Mouse (Mus musculus): ENCODE data around the gene Gm20390. TPM values are rescaled to one million over a fixed set of nuclear protein-coding genes. Genes with fewer than 3 reads are reported as not detected.

The Gm20390 gene
- not detected in 2 replicates for total RNA-seq (2017)

DNA sequence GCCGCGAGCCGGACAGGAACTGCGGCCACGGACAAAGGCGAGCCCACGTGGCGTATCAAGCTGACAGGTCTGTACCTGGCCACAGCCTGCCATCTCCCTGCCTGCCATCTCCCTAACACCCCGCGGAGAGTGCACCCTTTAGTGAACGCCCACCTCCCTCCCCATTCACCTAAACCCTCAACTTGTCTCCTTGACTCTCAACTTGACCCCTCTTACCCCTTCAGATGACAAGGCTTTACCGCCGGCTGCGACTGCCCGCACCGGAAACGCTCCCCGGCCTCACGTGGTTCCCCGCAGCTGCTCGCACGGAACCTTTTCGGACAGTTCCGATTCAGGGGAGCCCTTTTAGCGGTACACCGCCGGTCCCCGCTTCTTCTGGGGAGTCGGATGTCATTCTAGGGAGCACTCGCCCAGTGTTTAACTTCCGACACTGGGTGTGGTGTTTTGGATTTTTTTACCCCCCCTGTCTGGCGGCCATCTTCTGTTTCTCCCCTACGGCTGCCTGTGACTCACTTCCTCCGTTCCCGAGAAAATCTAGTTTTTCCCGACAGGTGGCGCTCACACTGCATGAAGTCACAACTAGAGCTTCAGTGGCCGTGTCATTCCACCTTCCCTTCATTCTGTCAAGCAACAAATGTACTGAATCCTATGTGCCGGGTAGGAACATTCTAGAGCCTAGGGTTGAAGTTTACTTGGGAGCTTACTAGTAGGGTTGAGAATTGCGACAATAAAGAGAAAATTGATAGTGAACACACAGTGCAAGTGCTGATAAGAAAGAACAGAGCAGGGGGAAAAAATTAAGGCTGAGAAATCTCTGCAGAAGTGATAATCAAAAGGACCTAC is at the start of gene Gm20390, which contains the start of gene Nme1:
Gm20390 (minus strand) TSS at position 289 of the 843 bp plus-strand sequence.
Nme1 (minus strand) TSS at position 517 of the 843 bp plus-strand sequence.
- ATAC-seq (replicated peaks; ENCODE audit: low read depth, poor library complexity, severe bottlenecking) = peak; percentile 97

DNA sequence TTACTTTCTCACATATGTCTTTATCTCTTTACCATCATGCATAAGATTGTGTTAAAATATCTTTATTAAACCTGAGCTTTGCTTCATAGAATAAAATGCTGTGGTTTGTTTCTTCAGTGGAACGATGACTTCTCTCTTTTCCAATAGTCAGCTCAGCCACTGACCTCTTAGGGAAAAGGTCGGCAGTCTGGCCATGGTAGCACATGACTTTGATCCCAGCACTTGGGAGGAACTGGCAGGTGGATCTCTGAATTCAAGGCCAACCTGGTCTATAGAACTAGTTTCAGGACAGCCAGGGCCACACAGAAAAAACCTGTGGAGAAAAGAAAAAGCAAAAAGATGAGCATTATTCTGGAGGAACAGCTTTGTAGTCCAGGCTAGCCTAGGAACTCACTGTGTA is 35.3 kb upstream of the Gm20390 start:
- no peak for ATAC-seq (replicated peaks; ENCODE audit: low read depth, poor library complexity, severe bottlenecking)

DNA sequence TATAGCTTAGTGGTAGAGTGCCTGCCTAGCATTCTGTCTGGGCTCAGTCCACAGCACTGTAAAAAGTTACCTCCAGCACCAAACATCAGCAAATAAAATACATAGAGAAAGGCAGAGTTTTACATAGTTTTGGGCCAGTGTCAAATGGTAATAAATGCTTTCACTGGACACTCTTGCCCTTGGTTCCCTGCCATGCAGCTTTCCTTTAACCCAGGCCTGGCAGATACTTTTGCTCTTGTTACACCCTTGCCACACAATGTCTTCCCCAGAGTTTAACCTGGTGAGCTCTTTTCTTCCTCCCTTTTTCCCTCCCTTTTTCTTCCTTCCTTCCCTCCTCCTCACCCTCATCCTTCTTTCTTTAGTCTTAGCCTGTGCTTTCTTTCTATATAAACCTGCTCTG is 31.2 kb upstream of the Gm20390 start:
- ATAC-seq (replicated peaks; ENCODE audit: low read depth, poor library complexity, severe bottlenecking) = no peak

DNA sequence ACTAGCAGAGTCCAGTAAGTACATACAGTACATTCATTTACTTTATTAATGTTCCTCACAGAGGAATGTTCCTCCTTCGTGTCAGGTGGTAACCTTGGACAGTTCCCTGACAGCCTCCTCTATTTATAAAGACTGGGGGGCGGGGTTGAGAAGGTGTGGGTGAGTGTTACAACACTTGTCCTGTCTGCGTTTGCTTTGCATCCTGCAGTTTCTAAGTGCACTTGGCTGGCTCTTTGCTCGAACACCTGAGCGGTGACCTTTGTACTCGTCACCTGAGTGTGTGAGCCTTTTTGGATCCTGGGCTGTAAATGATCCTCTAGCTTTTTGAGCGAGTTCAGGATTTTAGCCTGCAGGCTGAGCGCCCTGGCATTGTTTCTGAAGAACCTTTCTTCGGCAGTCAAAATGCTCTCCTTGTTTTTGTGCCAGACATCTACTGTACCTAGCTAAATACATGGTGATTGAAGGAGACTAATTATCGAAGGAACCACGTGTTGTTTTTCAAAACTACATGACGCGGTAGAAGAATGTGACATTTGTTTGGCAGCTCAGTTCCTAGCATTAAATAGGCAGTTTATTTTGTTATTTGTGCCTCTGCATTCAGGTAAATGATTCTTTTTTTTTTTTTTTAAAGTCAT is 29.2 kb upstream of the Gm20390 start:
- 0 out of 2 replicates have a peak, but pooled peaks have one; percentile 5 for ATAC-seq (replicated peaks; ENCODE audit: low read depth, poor library complexity, severe bottlenecking)

DNA sequence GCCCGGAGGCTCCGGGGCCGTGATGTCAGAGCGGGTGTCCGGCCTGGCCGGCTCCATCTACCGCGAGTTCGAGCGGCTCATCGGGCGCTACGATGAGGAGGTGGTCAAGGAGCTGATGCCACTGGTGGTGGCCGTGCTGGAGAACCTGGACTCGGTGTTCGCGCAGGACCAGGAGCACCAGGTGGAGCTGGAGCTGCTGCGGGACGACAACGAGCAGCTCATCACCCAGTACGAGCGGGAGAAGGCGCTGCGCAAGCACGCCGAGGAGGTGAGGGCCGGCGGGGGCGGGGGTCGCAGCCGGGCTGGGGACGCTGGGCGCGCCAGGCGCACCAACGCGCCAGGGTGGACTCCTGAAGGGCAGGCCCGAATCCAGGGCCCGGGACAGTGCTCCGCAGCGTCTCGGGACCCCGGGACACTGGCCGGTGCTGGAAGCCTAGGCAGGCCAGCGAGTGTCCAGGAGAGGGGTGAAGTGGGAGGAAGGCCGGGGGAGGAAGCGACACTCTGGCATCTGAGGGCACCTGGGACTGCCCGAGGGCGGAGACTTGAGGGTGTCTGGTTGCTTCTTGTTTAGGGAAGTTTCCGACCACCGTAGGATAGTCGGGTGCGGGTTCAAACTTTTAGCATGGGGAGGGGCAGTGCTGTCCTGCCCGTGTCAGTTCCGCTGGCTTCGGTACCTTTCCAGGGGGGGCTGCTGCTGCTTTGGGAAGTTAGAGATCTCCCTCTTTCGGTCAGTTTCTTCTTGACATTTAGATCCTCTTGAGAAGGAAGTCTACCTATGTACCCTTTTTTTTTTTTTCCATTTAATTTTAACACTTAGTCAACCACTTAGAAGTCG is 28.4 kb upstream of the Gm20390 start:
- peak; percentile 55 for ATAC-seq (replicated peaks; ENCODE audit: low read depth, poor library complexity, severe bottlenecking)

DNA sequence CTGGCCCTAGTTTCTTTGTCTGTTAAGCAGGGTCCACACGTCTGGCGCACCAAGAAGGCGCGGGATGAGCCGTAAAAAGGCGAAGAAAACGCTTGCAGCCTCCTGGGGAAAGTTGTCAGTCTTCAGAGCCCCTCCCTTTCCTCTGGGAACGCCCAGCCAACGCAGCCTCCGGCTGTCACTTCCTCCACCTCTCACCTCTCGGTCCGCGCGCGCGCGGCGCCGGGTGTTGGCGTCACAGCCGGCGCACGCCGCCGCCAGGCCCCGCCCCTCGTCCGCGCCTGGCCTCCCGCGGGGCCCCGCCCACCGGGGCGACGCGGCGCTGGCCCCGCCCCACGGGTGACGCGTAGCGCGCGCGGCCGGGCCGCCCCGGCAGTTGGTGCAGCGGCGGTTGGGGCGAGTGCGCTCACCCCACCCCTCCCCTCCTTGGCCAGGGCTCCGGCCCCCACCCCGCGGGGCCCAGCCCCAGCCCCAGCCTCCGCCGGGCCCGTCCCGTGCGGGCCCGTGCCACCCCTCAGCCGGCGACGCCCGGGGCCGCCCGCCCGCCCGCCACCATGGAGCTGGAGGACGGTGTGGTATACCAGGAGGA is 27.7 kb upstream of the Gm20390 start, which contains the start of gene Spag9:
Spag9 (plus strand) TSS at position 372 of the 586 bp plus-strand sequence.
- ATAC-seq (replicated peaks; ENCODE audit: low read depth, poor library complexity, severe bottlenecking) = peak; percentile 73

DNA sequence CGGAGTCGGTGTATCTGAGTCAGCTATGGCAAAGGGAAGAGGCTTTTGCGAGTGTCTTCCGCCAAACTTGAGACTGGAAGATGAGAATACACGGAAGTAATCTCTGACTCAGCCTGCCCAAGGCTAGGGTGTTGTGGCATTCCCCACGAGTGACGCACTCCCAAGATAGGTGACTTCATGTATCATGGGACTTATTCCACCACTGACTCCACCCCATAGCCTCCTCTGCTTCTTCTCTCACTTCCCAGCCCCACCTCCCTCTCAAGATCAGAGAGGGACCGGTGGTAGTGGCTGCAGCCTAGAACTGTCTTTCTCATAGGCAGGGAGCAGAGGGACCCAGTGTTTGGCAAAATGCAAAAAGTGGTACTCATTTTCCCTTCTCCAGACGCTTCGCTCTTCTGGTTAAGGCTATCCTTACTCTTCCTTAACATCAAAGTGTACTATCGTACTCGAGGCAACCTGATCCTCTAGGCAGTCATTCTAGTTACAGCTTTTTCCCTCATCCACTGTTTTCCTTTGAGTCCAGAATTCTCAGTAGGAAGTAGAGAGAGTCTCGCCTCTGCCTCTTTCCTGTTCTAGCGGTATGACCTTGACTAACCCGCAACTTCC is 27.1 kb upstream of the Gm20390 start:
- peak; percentile 82 for ATAC-seq (replicated peaks; ENCODE audit: low read depth, poor library complexity, severe bottlenecking)

DNA sequence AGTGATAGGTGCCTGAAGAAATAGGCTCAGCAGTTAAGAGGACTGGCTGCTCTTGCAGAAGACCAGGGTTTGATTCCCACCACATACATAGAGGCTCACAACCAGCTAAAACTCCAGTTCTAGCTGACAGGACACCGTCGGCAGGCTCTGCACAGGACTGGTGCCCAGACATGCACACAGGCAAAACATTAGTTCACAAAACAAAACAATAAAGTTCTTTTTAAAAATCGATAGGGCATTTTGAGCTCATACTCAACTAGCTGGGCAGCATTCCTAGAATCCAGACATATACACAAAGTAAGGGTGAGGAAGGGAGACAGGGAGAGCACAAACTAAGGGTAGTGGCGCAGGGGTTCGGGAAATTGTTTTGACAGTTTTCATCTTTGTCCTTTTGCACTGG is 26.4 kb upstream of the Gm20390 start:
- no peak for ATAC-seq (replicated peaks; ENCODE audit: low read depth, poor library complexity, severe bottlenecking)

DNA sequence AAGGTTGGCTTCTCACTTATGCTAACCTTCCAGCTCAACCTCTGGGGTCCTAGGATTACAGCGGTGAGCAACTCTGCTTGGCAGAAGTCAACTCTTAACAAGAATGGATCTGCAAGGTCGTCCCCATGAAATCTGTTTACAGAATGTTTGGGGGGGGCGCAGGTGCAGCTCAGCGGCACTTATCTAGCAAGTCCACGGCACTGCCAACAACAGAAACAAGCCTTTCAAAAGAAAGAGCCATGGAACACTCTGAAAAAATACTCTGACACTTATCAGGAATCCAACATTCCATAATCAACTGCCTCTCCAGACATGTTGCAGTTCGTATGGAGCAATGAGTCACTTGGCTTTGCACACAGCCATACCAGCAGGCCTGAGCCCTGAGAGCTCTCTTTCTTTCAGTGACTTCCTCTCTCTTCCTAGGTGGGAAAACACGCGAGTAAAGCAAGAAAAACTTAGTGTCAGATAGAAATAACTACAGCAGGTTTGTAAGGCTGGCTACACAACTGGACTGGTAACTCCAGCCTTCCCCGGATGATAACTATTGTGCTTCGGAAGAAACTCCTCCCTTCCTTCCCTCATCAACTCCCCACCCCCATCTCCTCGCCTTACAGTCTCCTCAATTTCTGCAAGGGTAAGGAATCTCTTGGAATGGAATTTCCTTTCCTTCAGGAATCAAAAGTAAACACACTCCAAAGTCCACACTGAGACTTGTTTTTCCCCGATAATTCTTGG is 20.4 kb upstream of the Gm20390 start:
- no peak for ATAC-seq (replicated peaks; ENCODE audit: low read depth, poor library complexity, severe bottlenecking)

DNA sequence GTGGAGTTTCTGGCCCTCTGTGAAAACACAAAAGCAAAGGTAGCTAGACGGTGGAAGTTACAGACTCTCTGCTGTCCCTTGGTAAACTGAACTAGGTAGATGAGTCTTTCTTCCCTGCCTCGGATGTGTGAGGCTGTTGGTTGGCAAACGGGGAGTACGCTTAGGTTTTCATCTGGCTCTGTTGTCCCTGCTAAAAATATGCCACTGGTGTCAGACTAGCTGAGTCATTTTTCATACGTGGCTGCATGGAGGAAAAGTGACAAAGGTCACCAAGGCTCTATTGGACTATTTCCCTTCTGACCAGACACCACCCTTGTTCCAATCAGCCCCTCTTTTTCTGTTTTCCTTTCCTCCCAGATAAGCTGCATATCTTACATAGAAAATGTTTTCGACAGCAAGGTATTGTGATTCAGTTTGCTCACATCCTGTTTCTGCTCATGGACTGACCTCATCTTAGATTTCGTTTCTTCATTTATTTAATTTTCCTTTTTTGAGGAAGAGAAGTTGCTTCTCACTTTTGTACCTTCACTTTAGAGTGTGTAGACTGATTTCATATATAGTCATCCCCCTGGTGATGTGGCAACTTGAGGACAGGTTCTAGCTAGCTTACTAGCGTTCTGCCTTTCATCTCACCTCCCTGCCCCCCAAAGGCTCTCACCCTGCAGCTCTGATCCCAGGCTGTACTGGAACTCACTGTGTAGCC is 19.7 kb upstream of the Gm20390 start:
- ATAC-seq (replicated peaks; ENCODE audit: low read depth, poor library complexity, severe bottlenecking) = peak; percentile 59

DNA sequence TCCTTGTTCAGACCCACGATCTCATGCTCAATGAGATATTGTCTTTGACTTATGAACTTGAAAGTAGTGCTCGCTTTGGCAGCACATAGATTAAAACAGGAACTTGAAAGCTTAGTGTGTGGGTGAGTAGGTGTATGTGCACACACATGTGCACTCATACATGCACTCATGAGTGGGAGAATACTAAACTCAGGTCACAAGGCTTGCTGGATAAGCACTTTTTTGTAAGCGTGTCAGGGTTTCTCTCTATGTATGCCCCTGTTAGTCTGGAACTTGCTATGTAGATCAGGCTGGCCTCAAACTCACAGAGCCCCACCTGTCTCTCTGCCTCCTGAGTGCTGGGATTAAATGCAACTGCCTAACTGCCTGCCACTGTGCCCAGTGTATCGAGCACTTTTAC is 18.9 kb upstream of the Gm20390 start:
- no peak for ATAC-seq (replicated peaks; ENCODE audit: low read depth, poor library complexity, severe bottlenecking)

DNA sequence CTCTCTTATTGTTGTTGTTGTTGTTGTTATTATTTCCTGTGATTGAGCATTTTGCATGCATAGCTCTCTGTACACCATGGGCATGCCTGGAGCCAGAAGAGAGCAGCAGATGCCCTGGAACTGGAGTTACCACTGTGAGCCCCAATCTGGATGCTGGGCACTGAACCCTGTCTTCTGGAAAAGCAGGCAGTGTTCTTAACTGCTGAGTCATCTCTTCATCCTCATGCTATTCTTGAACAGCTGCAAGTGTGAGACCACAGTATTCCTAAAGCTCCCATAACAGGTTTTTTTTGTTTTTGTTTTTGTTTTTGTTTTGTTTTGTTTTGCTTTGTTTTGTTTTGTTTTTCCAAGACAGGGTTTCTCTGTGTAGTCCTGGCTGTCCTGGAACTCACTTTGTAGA is 18.2 kb upstream of the Gm20390 start:
- ATAC-seq (replicated peaks; ENCODE audit: low read depth, poor library complexity, severe bottlenecking) = no peak

DNA sequence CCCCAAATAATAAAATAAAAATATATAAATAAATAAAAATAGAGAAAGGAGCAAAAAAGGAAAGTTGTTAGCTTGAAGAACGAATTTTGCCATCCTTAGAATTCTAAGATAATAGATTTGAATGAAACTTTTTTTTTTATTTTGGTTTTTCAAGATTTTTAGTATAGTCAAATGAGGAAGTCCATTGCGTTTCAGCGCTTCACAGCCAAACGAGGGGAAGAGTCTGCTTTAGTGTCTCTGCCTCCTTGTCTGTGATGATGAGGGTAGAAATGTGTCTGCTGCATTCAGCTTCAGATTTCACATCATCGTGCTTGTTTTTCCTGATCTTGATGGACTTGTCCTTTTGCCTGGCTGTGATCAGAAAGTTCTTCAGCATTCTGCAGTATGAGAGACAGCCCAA is 17.2 kb upstream of the Gm20390 start:
- no peak for ATAC-seq (replicated peaks; ENCODE audit: low read depth, poor library complexity, severe bottlenecking)

DNA sequence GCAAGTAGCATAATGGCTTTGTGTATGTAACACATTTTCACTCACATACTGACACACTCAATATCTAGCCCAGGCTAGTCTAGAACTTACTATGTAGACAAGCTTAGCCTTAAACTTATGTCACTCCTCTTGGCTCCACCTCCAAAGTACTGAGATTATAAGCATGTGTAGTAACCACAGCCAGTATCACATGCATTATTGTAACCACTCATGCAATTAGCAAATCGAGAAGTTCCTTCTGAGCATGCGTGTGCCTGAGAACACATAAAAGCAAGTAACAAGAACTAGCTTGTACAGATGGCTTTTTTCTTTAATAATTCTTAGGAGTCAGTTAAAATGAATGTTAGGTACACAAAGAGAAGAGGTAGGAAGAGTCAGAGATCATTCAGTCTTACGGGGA is 16.5 kb upstream of the Gm20390 start:
- ATAC-seq (replicated peaks; ENCODE audit: low read depth, poor library complexity, severe bottlenecking) = no peak

DNA sequence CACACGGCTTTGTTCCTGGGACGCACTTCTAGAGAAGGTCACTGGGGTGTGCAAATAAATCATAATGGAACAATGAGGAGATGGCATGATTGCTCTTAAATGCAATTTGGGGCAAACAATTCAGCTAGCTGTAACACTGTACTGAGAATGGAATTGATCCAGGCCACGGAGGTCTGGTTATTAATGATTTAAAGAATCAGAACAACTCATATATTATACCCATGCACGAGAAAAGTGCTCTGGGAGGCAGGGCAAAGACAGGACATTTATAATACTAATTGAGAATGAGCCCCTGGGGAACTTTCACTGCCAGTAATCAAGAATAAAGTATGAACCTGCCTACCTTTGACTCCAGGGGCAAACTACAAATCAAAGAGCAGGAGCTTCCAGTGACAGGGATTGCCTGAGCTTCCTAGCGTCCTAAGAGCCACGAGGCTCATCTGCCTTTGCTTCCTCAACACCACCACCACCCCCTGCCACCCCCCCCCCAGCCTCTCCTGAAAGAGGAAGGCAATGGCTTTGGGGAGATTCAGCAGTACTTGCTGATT is 11.5 kb upstream of the Gm20390 start:
- no peak for ATAC-seq (replicated peaks; ENCODE audit: low read depth, poor library complexity, severe bottlenecking)

DNA sequence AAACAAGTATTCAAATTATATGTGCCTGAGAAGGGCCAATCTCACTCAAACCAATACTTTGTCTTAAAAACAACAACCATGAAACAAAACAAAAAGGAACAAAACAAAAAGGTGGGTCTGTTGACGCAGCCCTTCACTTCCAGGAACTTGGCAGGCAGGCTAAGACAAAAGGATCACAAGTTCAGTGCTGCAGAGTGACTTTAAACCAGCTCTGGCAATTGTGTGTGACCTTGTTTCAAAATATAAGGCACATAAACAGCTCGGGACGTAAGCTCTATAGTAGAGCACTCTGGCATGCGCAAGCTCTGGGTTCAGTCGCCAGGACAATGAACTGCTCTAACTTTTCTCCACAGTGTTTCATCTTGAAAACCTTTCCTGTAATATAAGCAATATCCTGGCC is 4.9 kb upstream of the Gm20390 start:
- no peak for ATAC-seq (replicated peaks; ENCODE audit: low read depth, poor library complexity, severe bottlenecking)

DNA sequence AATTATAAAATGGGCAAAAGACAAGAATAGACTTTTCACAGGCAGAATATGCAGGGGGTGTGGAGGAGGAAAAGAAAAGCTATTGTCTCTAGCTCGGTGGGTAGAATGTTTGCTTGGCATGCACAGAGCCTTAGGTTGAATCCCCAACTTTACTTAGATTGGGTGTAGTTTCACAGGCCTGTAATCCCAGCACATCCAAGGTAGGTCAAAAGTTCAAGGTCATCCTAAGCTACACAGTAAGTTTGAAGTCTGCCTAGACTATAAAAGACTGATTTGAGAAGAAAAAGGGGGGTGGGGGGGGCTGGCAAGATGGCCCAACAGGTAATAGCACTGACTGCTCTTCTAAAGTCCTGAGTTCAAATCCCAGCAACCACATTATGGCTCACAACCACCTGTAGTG is 1.7 kb upstream of the Gm20390 start:
- ATAC-seq (replicated peaks; ENCODE audit: low read depth, poor library complexity, severe bottlenecking) = no peak

DNA sequence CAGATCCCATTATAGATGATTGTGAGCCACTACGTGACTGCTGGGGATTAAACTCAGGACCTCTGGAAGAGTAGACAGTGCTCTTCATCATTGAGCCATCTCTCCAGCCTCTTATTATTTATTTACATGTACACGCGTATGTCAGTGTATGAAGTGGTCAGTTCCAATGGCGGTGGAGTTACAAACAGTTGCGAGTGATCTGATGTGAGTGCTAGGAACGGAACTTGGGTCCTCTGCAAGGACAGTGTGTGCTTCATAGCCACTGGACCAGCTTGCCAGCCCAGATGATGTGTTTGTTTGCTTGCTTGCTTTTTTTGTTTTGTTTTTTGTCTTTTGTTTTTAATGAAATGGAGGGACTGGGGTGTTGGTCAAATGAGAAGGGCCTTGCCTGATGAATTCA is 1.1 kb upstream of the Gm20390 start:
- no peak for ATAC-seq (replicated peaks; ENCODE audit: low read depth, poor library complexity, severe bottlenecking)

DNA sequence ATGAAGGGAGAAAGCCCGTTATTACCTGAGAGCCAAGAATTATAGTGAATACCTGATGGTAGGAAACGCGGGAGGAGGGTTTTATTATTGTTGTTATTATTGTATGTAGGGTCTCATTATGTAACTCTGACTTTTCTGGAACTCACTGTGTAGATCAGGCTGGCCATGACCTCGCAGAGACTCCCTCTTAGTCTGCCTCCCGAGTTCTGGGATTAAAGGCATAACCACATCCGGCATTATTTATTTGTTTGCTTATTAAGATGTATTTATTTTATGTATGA is 695 bp upstream of the Gm20390 start:
- ATAC-seq (replicated peaks; ENCODE audit: low read depth, poor library complexity, severe bottlenecking) = no peak
